Mouse (Mus musculus): ENCODE measurements around the gene Fdps. TPM values are rescaled to one million over a fixed set of nuclear protein-coding genes. Genes with fewer than 3 reads are reported as not detected.

The Fdps gene
- polyA plus RNA-seq (2015; fragmentation: Nextera tagmentation; extraction: Ambion mirVana), result 52.6 and 62.7 TPM in 2 replicates

GRCm38 (mm10) chr3:89101812-89102494 lies at the start of gene Fdps:
Gene Fdps (minus strand): TSS chr3:89101959.

GRCm38 (mm10) chr3:89135958-89136357 lies 34.2 kb upstream of the Fdps start, which contains the start of gene Pklr:
Gene Pklr (plus strand): TSS chr3:89136142.

GRCm38 (mm10) chr3:89100811-89101210 lies 948 bp downstream of the Fdps start, which contains the start of gene Gm43738:
Gene Gm43738 (minus strand): TSS chr3:89101099.

GRCm38 (mm10) chr3:89093175-89093574 lies 8.6 kb downstream of the Fdps start, which contains the start of gene Rusc1:
Gene Rusc1 (minus strand): TSS chr3:89093311.

Other genes with a start within 250 kb of the Fdps start
- gene Msto1, start 188.0 kb downstream of the Fdps start, polyA plus RNA-seq (2015; fragmentation: Nextera tagmentation; extraction: Ambion mirVana), result 21.0 and 24.4 TPM in 2 replicates
- 10.3 and 12.4 TPM in 2 replicates for gene Ash1l, start 151.3 kb downstream of the Fdps start, polyA plus RNA-seq (2015; fragmentation: Nextera tagmentation; extraction: Ambion mirVana)
- 113 and 124 TPM in 2 replicates for gene Dap3, start 150.8 kb downstream of the Fdps start, polyA plus RNA-seq (2015; fragmentation: Nextera tagmentation; extraction: Ambion mirVana)
- 5.8 and 6.5 TPM in 2 replicates for gene Rusc1, start 8.6 kb downstream of the Fdps start, polyA plus RNA-seq (2015; fragmentation: Nextera tagmentation; extraction: Ambion mirVana)
- gene Gm43738, start 860 bp downstream of the Fdps start, polyA plus RNA-seq (2015; fragmentation: Nextera tagmentation; extraction: Ambion mirVana), result not detected in 2 replicates
- gene Pklr, start 34.2 kb upstream of the Fdps start, polyA plus RNA-seq (2015; fragmentation: Nextera tagmentation; extraction: Ambion mirVana), result 37.9 and 48.2 TPM in 2 replicates
- 0.87 and 0.97 TPM in 2 replicates for gene Hcn3, start 58.2 kb upstream of the Fdps start, polyA plus RNA-seq (2015; fragmentation: Nextera tagmentation; extraction: Ambion mirVana)
- gene Clk2, start 62.8 kb upstream of the Fdps start, polyA plus RNA-seq (2015; fragmentation: Nextera tagmentation; extraction: Ambion mirVana), result 14.5 and 15.9 TPM in 2 replicates
- gene Scamp3, start 75.5 kb upstream of the Fdps start, polyA plus RNA-seq (2015; fragmentation: Nextera tagmentation; extraction: Ambion mirVana), result 51.1 and 56.9 TPM in 2 replicates
- gene Fam189b, start 81.2 kb upstream of the Fdps start, polyA plus RNA-seq (2015; fragmentation: Nextera tagmentation; extraction: Ambion mirVana), result 3.4 and 7.0 TPM in 2 replicates
- gene Gba, start 101.0 kb upstream of the Fdps start, polyA plus RNA-seq (2015; fragmentation: Nextera tagmentation; extraction: Ambion mirVana), result 27.4 and 34.1 TPM in 2 replicates
- 4.1 and 6.7 TPM in 2 replicates for gene Thbs3, start 113.2 kb upstream of the Fdps start, polyA plus RNA-seq (2015; fragmentation: Nextera tagmentation; extraction: Ambion mirVana)
- gene Mtx1, start 125.1 kb upstream of the Fdps start, polyA plus RNA-seq (2015; fragmentation: Nextera tagmentation; extraction: Ambion mirVana), result 110 and 117 TPM in 2 replicates
- gene Muc1, start 127.1 kb upstream of the Fdps start, polyA plus RNA-seq (2015; fragmentation: Nextera tagmentation; extraction: Ambion mirVana), result 0.24 and 0.66 TPM in 2 replicates
- 142 and 145 TPM in 2 replicates for gene Krtcap2, start 144.0 kb upstream of the Fdps start, polyA plus RNA-seq (2015; fragmentation: Nextera tagmentation; extraction: Ambion mirVana)
- gene Trim46, start 144.3 kb upstream of the Fdps start, polyA plus RNA-seq (2015; fragmentation: Nextera tagmentation; extraction: Ambion mirVana), result 0.10 and 0.32 TPM in 2 replicates
- gene Dpm3, start 157.4 kb upstream of the Fdps start, polyA plus RNA-seq (2015; fragmentation: Nextera tagmentation; extraction: Ambion mirVana), result 92.8 and 112 TPM in 2 replicates
- gene Slc50a1, start 168.6 kb upstream of the Fdps start, polyA plus RNA-seq (2015; fragmentation: Nextera tagmentation; extraction: Ambion mirVana), result 36.7 and 47.5 TPM in 2 replicates
- 12.4 and 15.9 TPM in 2 replicates for gene Efna1, start 179.2 kb upstream of the Fdps start, polyA plus RNA-seq (2015; fragmentation: Nextera tagmentation; extraction: Ambion mirVana)
- gene Efna3, start 221.0 kb upstream of the Fdps start, polyA plus RNA-seq (2015; fragmentation: Nextera tagmentation; extraction: Ambion mirVana), result 0.12 and 0.20 TPM in 2 replicates
- 2.4 and 2.6 TPM in 2 replicates for gene Efna4, start 236.1 kb upstream of the Fdps start, polyA plus RNA-seq (2015; fragmentation: Nextera tagmentation; extraction: Ambion mirVana)
- gene Adam15, start 248.0 kb upstream of the Fdps start, polyA plus RNA-seq (2015; fragmentation: Nextera tagmentation; extraction: Ambion mirVana), result 32.1 and 39.1 TPM in 2 replicates

Data from spleen, postnatal 0 days (tissue).